Mouse (Mus musculus): Measurements from ENCODE around the gene Ltb4r1.
A peak's percentile ranks its signal among the peaks of the same experiment; 100 is the strongest.

Gene Ltb4r1

DNA sequence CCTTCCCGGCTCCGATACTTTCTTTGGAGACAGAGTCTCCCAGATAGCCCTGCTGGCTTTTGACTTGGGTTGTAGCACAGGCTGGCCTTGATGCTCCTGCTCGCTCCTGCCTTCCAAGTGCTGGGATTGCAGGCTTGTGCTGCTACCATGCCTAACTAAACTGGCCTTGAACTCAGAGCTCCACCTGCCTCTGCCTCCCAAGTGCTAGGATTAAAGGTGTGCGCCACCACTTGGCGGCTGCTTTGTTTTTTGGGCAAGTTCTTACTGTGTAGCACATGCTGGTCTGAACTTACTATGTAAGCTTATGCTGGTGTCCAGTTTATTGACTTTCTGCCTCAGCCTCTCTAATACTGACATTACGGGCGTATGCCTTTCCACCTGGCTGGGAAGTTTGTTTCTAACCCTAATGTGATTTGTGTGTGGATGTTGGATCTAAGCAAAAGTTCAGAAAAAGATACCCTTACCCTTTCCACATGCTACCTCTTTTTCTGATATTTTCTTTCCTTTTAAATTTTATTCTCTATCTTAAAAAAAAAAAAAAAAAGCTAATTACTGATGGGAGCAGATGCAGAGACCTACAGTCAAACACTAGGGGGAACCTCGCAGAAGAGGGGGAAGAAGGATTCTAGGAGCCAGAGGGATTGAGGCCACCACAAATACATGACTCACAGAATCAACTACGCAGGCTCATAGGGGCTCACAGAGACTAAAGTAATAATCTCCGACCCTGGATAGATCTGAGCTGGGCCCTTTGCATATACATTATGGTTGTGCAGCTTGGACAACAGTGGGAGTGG lies 18.5 kb upstream of the Ltb4r1 start:
- no peak for DNase-seq

DNA sequence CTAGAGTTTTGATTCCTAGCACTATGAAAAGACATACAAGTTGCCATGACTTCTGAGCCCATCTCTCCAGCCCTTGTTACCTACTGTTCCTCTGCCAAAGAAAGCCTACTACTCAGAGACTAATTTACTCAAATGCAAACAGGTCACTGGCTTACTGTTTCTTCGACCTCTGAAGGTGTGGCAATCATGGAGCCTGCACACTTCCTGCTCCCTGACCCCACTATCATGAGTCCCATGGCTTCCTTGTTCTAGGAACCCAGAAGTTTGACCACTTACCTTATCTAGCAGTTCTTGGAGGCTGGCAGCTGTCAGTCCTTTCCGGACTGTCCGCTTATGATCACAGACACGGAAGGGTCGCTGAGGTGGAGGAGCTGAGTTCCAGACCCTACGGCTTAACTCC lies 8.2 kb upstream of the Ltb4r1 start:
- no peak for DNase-seq

DNA sequence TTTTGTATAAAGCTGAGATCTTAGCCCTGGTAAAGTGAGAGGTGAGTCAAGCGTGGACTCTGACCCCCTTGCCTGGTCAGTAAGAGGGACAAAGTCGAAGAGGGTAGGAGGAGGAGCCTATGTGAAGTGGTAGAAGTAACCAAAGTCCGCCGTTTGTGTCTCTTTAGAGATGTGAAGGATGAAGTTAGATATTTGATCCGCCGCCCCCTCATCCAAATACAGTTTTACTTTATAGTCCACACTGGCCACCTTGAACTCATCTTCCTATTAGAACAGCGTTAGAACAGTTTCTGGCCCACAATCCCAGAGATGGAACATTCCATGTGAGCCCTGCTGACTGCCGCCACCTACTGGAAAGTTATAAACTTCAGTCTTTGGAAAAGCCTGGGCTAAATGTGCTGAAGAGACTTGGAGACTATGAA lies 7.4 kb upstream of the Ltb4r1 start, which contains the start of gene Cideb:
Gene Cideb, minus strand, starts transcription at position 96 of the 422 bp plus-strand sequence.
- DNase-seq = peak; percentile 75

DNA sequence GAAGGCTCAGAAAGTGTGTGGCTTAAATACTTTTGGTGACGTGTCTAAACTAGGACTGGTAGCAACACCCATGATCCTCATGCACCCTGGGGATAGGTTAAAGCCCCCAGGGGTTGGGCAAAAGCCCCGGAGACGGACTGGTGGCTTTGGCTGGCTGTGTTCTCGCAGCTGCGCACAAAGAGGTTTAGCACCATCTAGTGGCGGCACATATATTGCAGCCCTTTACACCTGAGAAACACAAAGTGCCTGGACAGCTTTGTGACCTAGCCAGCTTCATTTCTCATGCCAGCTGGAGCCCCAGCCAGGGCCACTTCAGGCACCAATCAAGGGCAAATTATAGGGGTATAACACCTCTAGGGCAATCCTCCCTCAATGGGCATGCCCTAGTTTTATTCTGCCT lies 5.6 kb upstream of the Ltb4r1 start:
- DNase-seq = peak; percentile 95

DNA sequence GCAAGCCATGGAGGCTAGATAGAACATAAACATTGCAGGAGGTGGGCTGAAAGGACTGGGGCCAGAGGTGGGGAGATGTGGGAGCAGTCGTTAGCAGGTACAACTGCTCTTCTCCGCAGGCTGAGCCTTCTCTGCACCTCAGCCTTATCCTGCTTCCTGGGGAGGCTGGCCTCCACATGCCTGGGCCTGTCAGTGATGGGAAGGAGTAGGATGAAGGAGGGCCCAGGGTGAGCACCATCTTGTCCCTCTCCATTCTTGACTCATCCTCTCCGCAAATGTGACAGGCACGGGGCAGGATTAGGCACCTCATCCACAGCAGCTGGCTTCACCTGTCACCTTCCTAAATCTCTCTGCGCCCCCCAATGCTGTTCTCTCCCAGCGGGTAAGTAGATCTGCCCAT lies 4.6 kb upstream of the Ltb4r1 start, which contains the start of gene Ltb4r2:
Gene Ltb4r2, plus strand, starts transcription at position 266 of the 400 bp plus-strand sequence.
- no peak for DNase-seq

DNA sequence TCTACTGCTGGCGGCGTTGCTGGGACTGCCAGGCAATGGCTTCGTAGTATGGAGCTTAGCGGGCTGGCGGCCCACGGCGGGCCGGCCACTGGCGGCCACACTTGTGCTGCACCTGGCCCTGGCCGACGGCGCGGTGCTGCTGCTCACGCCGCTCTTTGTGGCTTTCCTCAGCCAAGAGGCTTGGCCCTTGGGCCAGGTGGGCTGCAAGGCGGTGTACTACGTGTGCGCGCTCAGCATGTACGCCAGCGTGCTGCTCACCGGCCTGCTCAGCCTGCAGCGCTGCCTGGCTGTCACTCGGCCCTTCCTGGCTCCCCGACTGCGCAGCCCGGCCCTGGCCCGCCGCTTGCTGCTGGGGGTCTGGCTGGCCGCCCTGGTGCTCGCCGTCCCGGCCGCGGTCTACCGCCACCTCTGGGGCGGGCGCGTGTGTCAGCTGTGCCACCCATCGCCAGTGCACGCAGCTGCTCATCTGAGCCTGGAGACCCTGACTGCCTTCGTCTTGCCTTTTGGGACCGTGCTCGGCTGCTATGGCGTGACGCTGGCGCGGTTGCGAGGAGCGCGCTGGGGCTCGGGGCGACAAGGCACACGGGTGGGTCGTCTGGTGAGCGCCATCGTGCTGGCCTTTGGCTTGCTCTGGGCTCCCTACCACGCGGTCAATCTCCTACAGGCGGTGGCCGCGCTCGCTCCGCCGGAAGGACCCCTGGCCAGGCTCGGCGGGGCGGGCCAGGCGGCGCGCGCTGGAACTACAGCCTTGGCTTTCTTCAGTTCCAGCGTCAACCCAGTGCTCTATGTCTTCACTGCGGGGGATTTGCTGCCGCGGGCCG lies 3.6 kb upstream of the Ltb4r1 start:
- no peak for DNase-seq

DNA sequence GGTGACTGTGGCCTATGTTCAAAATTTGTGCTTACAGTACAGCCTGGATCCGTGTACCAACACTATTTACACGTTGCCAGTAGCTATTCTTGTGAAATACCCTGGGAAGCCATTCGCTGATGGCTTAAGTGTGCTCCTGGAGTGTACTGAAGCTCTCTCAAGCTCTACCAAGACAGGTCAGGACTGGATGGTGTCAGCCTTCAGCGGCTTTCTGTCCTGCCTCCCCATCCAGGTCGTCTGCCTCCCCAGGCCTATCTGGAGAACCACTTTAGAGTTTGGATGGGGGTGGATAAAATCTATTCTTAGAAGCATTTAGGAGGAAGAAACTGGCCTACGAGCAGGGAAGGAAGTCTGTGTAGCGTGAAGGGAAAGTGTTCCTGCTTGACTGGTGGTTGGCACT lies 2.6 kb upstream of the Ltb4r1 start:
- DNase-seq = peak; percentile 77

DNA sequence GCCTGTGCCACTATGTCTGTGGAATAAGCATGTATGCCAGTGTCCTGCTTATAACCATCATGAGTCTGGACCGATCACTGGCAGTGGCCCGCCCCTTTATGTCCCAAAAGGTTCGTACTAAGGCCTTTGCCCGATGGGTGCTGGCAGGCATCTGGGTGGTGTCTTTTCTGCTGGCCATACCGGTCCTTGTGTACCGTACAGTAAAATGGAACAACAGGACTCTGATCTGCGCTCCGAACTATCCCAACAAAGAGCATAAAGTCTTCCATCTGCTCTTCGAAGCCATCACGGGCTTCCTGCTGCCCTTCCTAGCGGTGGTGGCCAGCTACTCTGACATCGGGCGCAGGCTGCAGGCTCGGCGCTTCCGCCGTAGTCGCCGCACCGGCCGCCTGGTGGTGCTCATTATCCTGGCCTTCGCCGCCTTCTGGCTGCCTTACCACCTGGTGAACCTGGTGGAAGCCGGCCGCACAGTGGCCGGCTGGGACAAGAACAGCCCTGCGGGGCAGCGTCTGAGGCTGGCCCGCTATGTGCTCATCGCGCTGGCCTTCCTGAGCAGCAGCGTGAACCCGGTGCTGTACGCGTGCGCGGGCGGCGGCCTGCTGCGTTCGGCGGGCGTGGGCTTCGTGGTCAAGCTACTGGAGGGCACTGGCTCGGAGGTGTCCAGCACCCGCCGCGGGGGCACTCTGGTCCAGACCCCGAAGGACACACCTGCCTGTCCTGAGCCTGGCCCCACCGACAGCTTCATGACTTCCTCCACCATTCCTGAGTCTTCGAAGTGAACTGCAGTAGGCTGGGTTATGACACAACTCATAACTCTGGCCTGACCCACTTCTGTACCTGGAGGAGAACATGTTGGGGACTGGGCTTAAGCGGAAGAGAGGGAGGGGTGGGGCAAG lies 2.0 kb downstream of the Ltb4r1 start:
- DNase-seq = peak; percentile 73

DNA sequence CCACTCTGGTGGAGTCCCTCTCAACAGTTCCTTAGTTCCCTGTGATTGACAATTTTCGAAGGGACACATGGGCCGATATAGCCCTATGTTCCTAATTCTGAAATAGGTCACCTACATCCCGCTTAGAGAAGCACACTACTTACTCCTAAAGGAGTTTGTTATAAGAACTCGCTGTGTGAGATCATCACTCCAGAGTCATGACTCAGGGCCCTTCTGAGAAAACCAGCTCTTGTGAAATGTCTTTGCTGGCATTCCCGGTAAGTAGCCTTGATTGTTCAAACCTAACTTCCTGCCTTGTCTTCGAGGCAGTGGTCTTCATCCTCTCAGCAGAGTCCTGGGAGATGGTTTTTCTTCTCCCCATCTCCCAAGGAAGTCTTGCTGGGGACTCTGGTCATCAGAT lies 2.8 kb downstream of the Ltb4r1 start:
- DNase-seq = no peak

DNA sequence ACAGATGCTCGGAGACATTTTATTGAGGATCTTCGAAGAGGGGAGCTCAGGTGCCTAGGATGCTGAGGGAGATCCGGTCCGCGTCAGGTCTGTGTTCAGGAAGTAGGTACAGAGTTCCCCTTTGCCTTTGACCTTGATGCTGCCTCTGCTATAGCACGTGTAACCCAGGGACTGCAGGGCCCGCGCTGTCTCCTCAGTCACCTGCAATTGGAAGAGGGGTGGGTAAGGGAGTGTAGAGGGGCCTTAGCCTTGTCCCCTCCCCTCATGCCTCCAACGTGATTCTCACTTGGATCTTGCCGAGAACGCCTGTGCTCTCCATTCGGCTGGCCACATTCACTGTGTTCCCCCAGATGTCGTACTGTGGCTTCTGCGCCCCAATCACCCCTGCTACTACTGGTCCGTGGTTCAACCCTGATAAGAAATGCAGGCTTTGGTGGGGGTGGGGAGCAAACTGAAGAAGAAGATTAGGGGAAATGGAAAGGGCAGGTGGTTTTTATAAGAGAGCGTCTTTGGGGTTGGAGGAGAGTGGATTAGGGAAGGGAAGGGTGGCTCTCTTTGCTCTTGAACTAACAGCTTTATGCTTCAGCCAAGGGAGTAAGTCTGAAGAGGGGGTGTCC lies 3.4 kb downstream of the Ltb4r1 start:
- DNase-seq = no peak

DNA sequence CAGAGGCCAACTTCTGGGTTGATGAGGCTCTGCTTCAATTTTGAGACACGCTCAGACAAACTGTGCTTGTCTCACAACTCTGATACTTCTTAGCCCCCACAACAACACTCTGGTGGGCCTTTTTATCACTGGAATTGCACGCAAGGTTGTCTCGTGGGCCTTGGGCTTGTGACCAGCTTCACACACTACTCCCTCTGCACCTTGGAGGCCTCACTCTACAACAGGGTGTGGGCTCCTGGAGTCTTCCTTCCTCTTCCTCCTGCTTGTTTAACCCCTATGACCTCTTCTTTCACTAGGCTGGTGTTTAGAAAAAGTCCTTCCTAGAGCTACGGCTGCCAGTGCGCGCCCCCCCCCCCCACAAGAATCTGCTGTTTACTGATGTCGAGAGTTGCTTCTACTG lies 10.9 kb downstream of the Ltb4r1 start:
- DNase-seq = no peak

DNA sequence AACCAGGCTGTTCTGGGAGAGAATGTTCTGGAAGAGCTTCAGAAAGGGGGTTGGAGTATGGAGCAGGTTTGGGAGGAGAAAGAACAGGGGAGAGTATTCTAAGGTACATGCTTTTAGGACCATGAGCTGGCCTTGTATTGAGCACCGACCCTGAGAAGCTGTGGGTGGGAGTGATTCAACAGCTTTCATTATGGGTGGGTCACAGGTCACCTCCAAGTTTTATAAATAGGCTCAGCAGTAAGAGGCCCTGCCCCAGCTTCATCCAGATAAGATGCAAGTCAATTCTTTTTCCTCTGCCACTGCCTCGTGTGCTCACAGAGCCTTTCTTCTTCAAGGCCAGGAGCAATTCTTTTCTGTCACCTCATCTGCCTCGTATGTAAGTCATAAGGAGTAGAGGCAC lies 11.4 kb downstream of the Ltb4r1 start:
- no peak for DNase-seq

DNA sequence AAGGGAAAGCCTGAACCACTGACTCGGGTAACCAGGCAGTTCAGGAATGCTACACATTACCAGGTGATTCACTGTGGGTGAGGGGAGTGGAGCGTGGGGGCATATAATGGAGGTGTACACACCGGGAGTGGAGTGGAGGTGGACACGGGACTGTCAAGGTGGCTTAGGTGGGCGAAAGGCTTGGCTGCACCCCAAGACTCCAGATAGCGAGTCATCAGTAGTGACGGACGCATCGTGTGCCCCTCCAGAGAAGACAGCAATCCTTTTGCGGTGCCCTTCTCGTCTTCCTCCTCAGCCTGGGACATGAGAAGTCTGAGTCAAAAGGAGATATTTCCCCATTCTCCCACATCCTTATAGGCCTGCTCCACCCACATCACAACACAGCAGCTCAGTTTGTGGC lies 12.0 kb downstream of the Ltb4r1 start:
- no peak for DNase-seq

DNA sequence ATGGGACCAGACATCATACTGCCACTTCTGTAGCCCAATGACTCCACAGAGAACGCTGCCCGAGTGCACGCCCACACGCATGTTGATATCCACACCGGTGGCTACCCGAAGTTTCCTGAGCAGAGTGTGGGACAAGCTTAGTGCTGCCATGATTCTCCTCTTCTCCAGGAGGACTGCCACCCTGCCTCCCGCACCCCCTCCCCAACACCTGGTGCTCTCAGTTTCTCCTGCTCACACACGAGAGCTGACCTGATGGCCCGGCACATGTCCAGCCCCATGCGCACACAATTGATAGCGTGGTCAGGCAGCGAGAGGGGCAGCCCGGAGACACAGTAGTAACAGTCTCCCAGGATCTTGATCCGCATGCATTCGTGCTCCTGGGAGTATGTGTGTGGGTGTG lies 12.9 kb downstream of the Ltb4r1 start:
- no peak for DNase-seq

DNA sequence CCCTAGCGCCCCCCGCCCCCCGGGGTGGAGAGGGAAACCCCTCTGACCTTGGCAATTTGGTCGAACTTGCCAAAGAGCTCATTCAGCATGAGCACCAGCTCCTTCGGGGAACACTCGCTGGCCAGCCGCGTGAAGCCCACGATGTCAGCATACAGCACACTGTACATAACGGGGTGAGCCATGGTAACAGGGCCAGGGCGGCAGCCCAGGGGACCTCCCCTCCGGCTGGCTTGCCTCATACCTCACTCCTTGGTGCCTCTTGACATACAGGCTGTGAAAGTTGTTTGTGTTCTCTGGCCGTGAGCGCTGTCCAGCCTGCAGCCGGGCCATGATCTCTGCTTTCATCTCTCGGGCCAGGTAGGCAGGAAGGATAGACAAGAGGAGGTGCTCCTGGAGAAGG lies 13.9 kb downstream of the Ltb4r1 start:
- no peak for DNase-seq

DNA sequence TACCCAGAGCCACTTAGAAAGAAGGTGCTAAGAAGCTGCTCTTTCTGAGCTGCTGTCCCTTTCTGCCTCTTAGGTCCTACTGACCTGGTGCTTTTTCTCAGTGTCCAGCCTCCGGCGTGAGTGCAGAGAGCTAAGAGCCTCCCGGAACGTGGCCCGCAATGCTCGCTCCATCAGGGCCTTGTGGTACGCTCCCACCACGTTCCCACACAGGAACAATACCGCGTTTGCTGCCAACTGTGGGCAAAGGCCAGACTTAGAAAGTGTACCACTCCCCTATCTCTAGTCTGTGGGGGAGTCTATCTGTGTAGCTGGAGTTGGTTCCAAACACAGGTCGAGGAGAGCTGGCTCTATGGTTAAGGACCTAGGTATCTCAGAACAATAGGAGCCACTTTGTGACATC lies 15.0 kb downstream of the Ltb4r1 start:
- DNase-seq = no peak

DNA sequence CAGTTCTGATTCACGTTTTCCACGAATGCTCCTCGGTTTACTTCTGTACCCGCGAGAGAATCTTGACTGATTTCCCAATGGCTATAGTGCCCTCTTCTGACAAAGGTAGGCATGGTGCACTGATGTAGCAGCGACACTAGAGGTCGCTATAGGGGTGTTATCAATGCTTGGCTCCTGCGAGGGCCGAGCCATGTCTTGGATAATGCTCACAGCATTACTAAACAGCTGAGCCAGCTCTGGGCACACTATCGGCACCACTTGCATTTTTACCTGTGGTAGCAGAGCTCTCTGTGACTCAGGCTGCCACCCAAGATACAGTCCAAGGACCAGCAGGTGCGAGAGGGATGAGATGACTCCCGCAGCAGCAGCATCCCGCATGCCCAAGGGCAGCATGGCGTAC lies 15.5 kb downstream of the Ltb4r1 start:
- peak; percentile 85 for DNase-seq

DNA sequence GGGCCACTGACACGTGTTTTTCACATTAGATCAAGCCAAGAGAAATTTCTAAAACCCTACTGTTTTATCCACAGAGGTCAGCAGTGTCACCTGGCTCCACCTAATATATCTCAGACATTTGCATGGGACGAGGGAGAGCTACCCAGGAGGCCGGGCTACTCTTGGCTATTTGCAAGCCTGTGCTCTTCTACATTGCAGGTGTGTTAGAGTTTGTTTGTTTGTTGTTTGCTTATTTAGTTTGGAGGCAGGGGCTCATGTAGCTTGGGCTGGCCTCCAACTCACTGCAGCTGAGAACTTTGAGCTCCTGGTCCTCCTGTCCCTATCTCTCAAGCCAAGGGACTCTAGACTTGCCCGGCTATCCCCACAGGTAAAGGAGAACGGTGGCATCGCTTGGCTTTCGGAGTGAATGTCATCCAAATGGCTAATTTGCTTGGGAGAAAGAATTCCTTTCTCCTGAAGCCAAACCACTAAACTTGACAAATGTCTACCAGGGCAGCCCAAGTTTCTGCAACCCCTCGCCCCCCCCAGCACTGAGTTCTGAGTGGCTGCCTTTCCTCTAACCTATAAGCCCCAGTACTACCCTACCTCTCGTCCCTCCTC lies 16.7 kb downstream of the Ltb4r1 start:
- peak; percentile 0 for DNase-seq

DNA sequence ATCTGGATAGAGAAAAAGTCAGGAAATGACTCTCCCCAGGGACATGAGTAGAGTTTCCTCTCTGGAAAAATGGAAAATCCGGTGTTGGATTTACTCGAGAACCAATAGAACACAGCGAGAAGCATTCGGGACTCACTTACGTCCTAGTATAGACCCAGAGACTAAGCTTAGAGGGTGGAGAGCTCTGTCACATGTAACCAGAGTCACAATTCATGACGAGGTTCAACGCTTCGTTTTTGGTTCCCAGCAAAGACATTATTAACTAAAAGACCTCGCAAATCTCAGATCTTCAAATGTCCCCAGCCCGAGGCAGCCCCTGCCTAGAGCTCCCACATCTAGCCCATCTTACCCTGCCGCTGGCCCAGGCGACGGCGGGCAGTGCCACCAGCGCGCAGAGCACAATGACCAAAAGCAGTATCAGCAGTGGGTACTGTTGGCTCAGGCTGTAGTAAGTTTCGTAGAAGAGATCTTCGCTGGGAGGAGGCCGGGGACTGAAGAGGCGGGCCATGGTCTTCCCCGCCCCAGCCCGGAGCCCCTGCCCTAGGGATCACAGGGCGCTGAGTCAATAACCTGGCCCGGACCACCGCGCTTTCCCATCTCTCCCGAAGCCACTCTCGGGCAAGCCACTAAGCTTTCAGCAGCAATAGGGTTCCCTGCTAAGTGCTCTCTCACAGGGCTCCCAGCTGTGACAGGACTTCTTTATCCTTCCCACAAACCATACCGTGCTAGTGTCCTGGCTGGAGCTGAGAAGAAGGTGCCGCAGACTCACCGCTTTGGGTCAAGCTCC lies 17.6 kb downstream of the Ltb4r1 start:
- peak; percentile 70 for DNase-seq

DNA sequence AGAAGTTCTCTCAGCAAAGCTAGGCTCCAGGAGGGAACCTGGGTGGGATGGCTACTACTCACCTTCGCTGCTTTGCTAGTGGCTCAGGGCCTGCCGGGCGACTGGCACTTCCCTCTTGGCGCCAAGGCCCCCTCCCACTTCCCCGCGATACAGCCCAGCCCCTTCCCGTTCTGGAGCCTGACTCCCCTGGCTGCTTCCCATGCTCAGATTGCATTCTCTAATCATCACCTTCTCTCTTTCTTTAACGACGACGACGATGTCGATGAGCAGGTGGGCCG lies 18.1 kb downstream of the Ltb4r1 start, which contains the start of gene Adcy4:
Gene Adcy4, minus strand, starts transcription at position 138 of the 278 bp plus-strand sequence.
- DNase-seq = peak; percentile 67

DNA sequence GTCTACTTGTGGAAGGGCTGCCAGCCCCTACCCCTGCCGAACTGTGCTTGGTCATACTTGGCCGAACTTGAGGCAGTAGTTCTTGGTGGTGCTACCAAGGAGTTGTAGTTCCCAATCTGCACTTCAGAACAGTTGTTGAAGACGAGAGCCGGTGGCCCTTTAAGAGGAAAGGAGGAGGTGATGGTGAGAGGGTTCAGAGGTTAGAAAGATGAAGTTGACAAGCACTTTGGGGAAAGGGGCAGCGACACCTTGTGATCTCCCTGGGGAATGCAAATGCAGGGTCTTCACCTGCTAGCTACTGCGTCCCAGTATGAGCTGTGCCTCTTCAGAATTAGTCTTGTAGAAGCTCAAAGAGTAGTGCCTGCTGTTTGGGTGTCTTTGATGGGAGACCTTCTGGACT lies 19.4 kb downstream of the Ltb4r1 start:
- DNase-seq = peak; percentile 25

All from lung, postnatal 36 days (tissue).